Mouse (Mus musculus): ENCODE data around the gene Aplf.
"Not testable (repeated sequence)": the region's sequence is repeated elsewhere in the genome, so short reads cannot be mapped to it uniquely, and the experiment has no call there.

Gene Aplf

GRCm38 (mm10) chr6:87632176-87632575 lies 39.8 kb downstream of the Aplf start:
- no peak for ATAC-seq (ENCODE audit: insufficient number of reproducible peaks, low FRiP score, low TSS enrichment)

GRCm38 (mm10) chr6:87628936-87629335 lies 43.1 kb downstream of the Aplf start:
- ATAC-seq (ENCODE audit: insufficient number of reproducible peaks, low FRiP score, low TSS enrichment) = not testable (repeated sequence)

GRCm38 (mm10) chr6:87623151-87623550 lies 48.8 kb downstream of the Aplf start:
- no peak for ATAC-seq (ENCODE audit: insufficient number of reproducible peaks, low FRiP score, low TSS enrichment)

GRCm38 (mm10) chr6:87621281-87621680 lies 50.7 kb downstream of the Aplf start:
- no peak for ATAC-seq (ENCODE audit: insufficient number of reproducible peaks, low FRiP score, low TSS enrichment)

GRCm38 (mm10) chr6:87618021-87618420 lies 54.0 kb downstream of the Aplf start:
- ATAC-seq (ENCODE audit: insufficient number of reproducible peaks, low FRiP score, low TSS enrichment) = no peak

- no peak for ATAC-seq (ENCODE audit: insufficient number of reproducible peaks, low FRiP score, low TSS enrichment)
These were observed 56.3 kb downstream of the Aplf start for GRCm38 (mm10) chr6:87615696-87616083.

GRCm38 (mm10) chr6:87614794-87615695 lies 56.9 kb downstream of the Aplf start:
- ATAC-seq (ENCODE audit: insufficient number of reproducible peaks, low FRiP score, low TSS enrichment) = no peak

- no peak for ATAC-seq (ENCODE audit: insufficient number of reproducible peaks, low FRiP score, low TSS enrichment)
These were observed 72.2 kb downstream of the Aplf start for GRCm38 (mm10) chr6:87599825-87600224.

GRCm38 (mm10) chr6:87597116-87597833 lies 74.7 kb downstream of the Aplf start:
- no peak for ATAC-seq (ENCODE audit: insufficient number of reproducible peaks, low FRiP score, low TSS enrichment)

GRCm38 (mm10) chr6:87594188-87594587 lies 77.8 kb downstream of the Aplf start:
- no peak for ATAC-seq (ENCODE audit: insufficient number of reproducible peaks, low FRiP score, low TSS enrichment)

- ATAC-seq (ENCODE audit: insufficient number of reproducible peaks, low FRiP score, low TSS enrichment) = peak; percentile 49; the same call in 1 of the 2 replicates
These were observed 81.4 kb downstream of the Aplf start, which contains the start of gene Prokr1 for GRCm38 (mm10) chr6:87590394-87591281. TSS of gene Prokr1 (minus strand) at chr6:87590743.

- ATAC-seq (ENCODE audit: insufficient number of reproducible peaks, low FRiP score, low TSS enrichment) = no peak
These were observed 82.1 kb downstream of the Aplf start for GRCm38 (mm10) chr6:87589718-87590393.

GRCm38 (mm10) chr6:87583991-87584390 lies 88.0 kb downstream of the Aplf start:
- no peak for ATAC-seq (ENCODE audit: insufficient number of reproducible peaks, low FRiP score, low TSS enrichment)

GRCm38 (mm10) chr6:87583183-87583611 lies 88.8 kb downstream of the Aplf start:
- ATAC-seq (ENCODE audit: insufficient number of reproducible peaks, low FRiP score, low TSS enrichment) = no peak

- no peak for ATAC-seq (ENCODE audit: insufficient number of reproducible peaks, low FRiP score, low TSS enrichment)
These were observed 89.5 kb downstream of the Aplf start for GRCm38 (mm10) chr6:87582456-87582855.

GRCm38 (mm10) chr6:87581581-87581980 lies 90.4 kb downstream of the Aplf start:
- ATAC-seq (ENCODE audit: insufficient number of reproducible peaks, low FRiP score, low TSS enrichment) = no peak

- ATAC-seq (ENCODE audit: insufficient number of reproducible peaks, low FRiP score, low TSS enrichment) = no peak
These were observed 90.9 kb downstream of the Aplf start for GRCm38 (mm10) chr6:87581071-87581470.
